Mouse (Mus musculus) neural tube, embryonic 13.5 days (tissue): ENCODE results near the gene Ddx1. TPM values are rescaled to one million over a fixed set of nuclear protein-coding genes. Genes with fewer than 3 reads are reported as not detected.

Source experiments
- ATAC-seq: fragments of 200-750 bp; cut with Nextera tagmentation; 2 replicates; pipeline ENCODE4 v1.8.0; 2017; ENCODE audit warnings: low read depth, mild to moderate bottlenecking, moderate TSS enrichment, moderate library complexity
- H3K27ac ChIP-seq: fragments of 300-500 bp; sonication (generic); replicated peaks from 2 replicates; pipeline ENCODE4 v1.5.1; 2015; ENCODE audit warnings: moderate library complexity, mild to moderate bottlenecking, inconsistent platforms
- H3K27me3 ChIP-seq: fragments of 300-500 bp; sonication (generic); 2 replicates; pipeline ENCODE4 v1.6.1; 2015; ENCODE audit warnings: mild to moderate bottlenecking, inconsistent platforms
- H3K36me3 ChIP-seq: fragments of 300-500 bp; sonication (generic); 2 replicates; pipeline ENCODE4 v1.6.1; 2015; ENCODE audit warnings: mild to moderate bottlenecking, inconsistent platforms
- H3K4me1 ChIP-seq: fragments of 300-500 bp; sonication (generic); replicated peaks from 2 replicates; pipeline ENCODE4 v1.6.1; 2015; ENCODE audit warnings: inconsistent platforms
- H3K4me2 ChIP-seq: fragments of 300-500 bp; sonication (generic); 2 replicates; pipeline ENCODE4 v1.6.1; 2015; ENCODE audit warnings: inconsistent platforms, mild to moderate bottlenecking, moderate library complexity
- H3K4me3 ChIP-seq: fragments of 300-500 bp; sonication (generic); 2 replicates; pipeline ENCODE4 v1.5.1; 2015; ENCODE audit warnings: mild to moderate bottlenecking, inconsistent platforms
- H3K9ac ChIP-seq: fragments of 300-500 bp; sonication (generic); 2 replicates; pipeline ENCODE4 v1.6.1; 2015; ENCODE audit warnings: moderate library complexity, mild to moderate bottlenecking, inconsistent platforms
- H3K9me3 ChIP-seq: fragments of 300-500 bp; sonication (generic); 2 replicates; pipeline ENCODE4 v1.6.1; 2016; ENCODE audit warnings: inconsistent platforms
- WGBS: fragments of 180-500 bp; shearing (Covaris S2); methylation state at CpG from one replicate; pipeline ENCODE4 v1.1.7; 2015; 5-methylcytosine and 5-hydroxymethylcytosine counted together
- polyA plus RNA-seq: library from polyadenylated mRNA; unstranded; fragments of >200 nt; fragmentation: Nextera tagmentation; extraction: Ambion mirVana; gene quantifications from 2 replicates; pipeline ENCODE4 v1.2.1, GENCODE M21; 2015

Gene Ddx1
- polyA plus RNA-seq, 1 experiment from 2014 or later: 123 TPM

- Histone ChIP-seq H3K27me3 (no peaks in the 10 kb centered on the region), H3K27ac (no peak overlapping the region), H3K36me3 (no peaks in the 10 kb centered on the region), H3K4me3 (no peak overlapping the region), H3K4me2 (no peak overlapping the region), H3K9me3 (no peaks in the 10 kb centered on the region), H3K9ac (no peak overlapping the region), H3K4me1 (peaks cover 7% of the 10 kb centered on the region; the same call in 1 of the 2 replicates)
- no peak for ATAC-seq
- 78% methylated on average over 6 of the region's 6 CpGs for WGBS
Observed at GRCm38 (mm10) chr12:13177606-13178005, 71.4 kb downstream of the Ddx1 start.

GRCm38 (mm10) chr12:13176927-13177326 is 72.1 kb downstream of the Ddx1 start:
- Histone ChIP-seq H3K4me2 (no peak overlapping the region), H3K27me3 (no peaks in the 10 kb centered on the region), H3K4me3 (no peak overlapping the region), H3K9me3 (no peaks in the 10 kb centered on the region), H3K4me1 (peaks cover 7% of the 10 kb centered on the region; the same call in 1 of the 2 replicates), H3K36me3 (no peaks in the 10 kb centered on the region), H3K9ac (no peak overlapping the region), H3K27ac (no peak overlapping the region)
- no peak for ATAC-seq
- 67% methylated on average over 3 of the region's 3 CpGs for WGBS

GRCm38 (mm10) chr12:13176136-13176535 is 72.9 kb downstream of the Ddx1 start:
- no peak overlapping the region for H3K27ac ChIP-seq
- no peak overlapping the region for H3K4me2 ChIP-seq
- ATAC-seq: no peak
- peaks cover 7% of the 10 kb centered on the region; the same call in 1 of the 2 replicates for H3K4me1 ChIP-seq
- H3K36me3 ChIP-seq: no peaks in the 10 kb centered on the region
- H3K9me3 ChIP-seq: no peaks in the 10 kb centered on the region
- H3K9ac ChIP-seq: no peak overlapping the region
- H3K27me3 ChIP-seq: no peaks in the 10 kb centered on the region
- no peak overlapping the region for H3K4me3 ChIP-seq
- WGBS: 62% methylated on average over 2 of the region's 2 CpGs

GRCm38 (mm10) chr12:13174022-13174421 is 75.0 kb downstream of the Ddx1 start:
- Histone ChIP-seq H3K4me3 (no peak overlapping the region), H3K27ac (no peak overlapping the region), H3K9ac (no peak overlapping the region), H3K4me2 (no peak overlapping the region), H3K36me3 (no peaks in the 10 kb centered on the region), H3K4me1 (no peaks in the 10 kb centered on the region; the same call in 1 of the 2 replicates), H3K27me3 (no peaks in the 10 kb centered on the region), H3K9me3 (no peaks in the 10 kb centered on the region)
- WGBS: 55% methylated on average over 6 of the region's 6 CpGs
- ATAC-seq: no peak

DNA sequence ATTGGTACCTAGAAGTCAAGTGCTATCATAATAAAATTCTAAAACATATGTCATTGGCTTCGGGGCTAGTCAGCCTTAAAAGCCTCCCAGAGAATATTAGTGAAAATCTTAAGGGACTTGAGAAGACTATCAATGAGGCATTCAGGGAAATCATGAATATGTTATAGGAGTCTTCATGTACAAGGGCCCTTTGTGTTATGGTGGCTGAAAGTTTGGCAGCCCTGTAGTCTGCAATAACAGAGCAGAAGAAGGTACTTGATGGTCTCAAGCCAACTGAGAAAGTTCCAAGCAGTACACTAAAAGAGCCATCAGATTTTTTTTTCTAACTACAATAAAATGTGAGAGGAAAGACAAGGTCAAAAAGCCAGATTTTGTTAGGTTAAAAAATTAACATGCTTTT is 80.9 kb downstream of the Ddx1 start:
- Histone ChIP-seq H3K27ac (no peak overlapping the region), H3K4me2 (no peak overlapping the region), H3K9me3 (no peaks in the 10 kb centered on the region), H3K9ac (no peak overlapping the region), H3K27me3 (no peaks in the 10 kb centered on the region), H3K4me1 (no peaks in the 10 kb centered on the region), H3K4me3 (no peak overlapping the region), H3K36me3 (no peaks in the 10 kb centered on the region)
- WGBS: 49% methylated on average over 1 of the region's 1 CpGs
- ATAC-seq: no peak

GRCm38 (mm10) chr12:13167116-13167515 is 81.9 kb downstream of the Ddx1 start:
- H3K4me3 ChIP-seq: no peak overlapping the region
- no peaks in the 10 kb centered on the region for H3K27me3 ChIP-seq
- no peaks in the 10 kb centered on the region for H3K4me1 ChIP-seq
- no peaks in the 10 kb centered on the region for H3K9me3 ChIP-seq
- H3K36me3 ChIP-seq: no peaks in the 10 kb centered on the region
- 86% methylated on average over 5 of the region's 5 CpGs for WGBS
- H3K9ac ChIP-seq: no peak overlapping the region
- no peak for ATAC-seq
- H3K4me2 ChIP-seq: no peak overlapping the region
- no peak overlapping the region for H3K27ac ChIP-seq

Other genes starting within 250 kb of the Ddx1 start
- gene Nbas, start 19.9 kb upstream of the Ddx1 start, polyA plus RNA-seq: 14.7 and 15.1 TPM in 2 replicates